Mouse (Mus musculus) C2C12 (cell line): ENCODE measurements around the gene Slc46a3. TPM values are rescaled to one million over a fixed set of nuclear protein-coding genes. Genes with fewer than 3 reads are reported as not detected.

Experiments used
- H3K27me3 ChIP-seq: one replicate; pipeline ENCODE4 v1.6.1; 2011; ENCODE audit not compliant: control insufficient read depth, insufficient read depth, insufficient read length
- H3K36me3 ChIP-seq: one replicate; pipeline ENCODE4 v1.6.1; 2011; ENCODE audit not compliant: control insufficient read depth, insufficient read depth
- H3K4me3 ChIP-seq: one replicate; pipeline ENCODE4 v1.5.1; 2011; ENCODE audit warnings: mild to moderate bottlenecking, control low read depth; ENCODE audit not compliant: poor library complexity, insufficient read depth, severe bottlenecking
- H3K79me2 ChIP-seq: one replicate; pipeline ENCODE4 v1.6.1; 2011; ENCODE audit not compliant: control insufficient read depth, insufficient read depth
- H3K79me3 ChIP-seq: one replicate; pipeline ENCODE4 v1.6.1; 2011; ENCODE audit warnings: low read depth, control low read depth
- H3ac ChIP-seq: one replicate; pipeline ENCODE3; 2011; ENCODE audit warnings: low read depth; ENCODE audit not compliant: control insufficient read depth, insufficient read length
- CEBPB ChIP-seq: IDR thresholded peaks from one replicate; pipeline ENCODE4 v1.6.1; 2011; ENCODE audit warnings: low read depth, mild to moderate bottlenecking, control low read depth, moderate library complexity
- CTCF ChIP-seq: IDR thresholded peaks from one replicate; pipeline ENCODE4 v1.5.1; 2011; ENCODE audit not compliant: control insufficient read depth, insufficient read depth, insufficient read length
- FOSL1 ChIP-seq: IDR thresholded peaks from one replicate; pipeline ENCODE4 v1.8.0; 2011; ENCODE audit warnings: mild to moderate bottlenecking, low read length; ENCODE audit not compliant: poor library complexity, insufficient read depth, severe bottlenecking
- MAX ChIP-seq: IDR thresholded peaks from one replicate; pipeline ENCODE4 v1.6.1; 2011; ENCODE audit warnings: mild to moderate bottlenecking, control low read depth
- MYOD1 ChIP-seq: IDR thresholded peaks from one replicate; pipeline ENCODE4 v1.6.1; 2011; ENCODE audit warnings: low read depth; ENCODE audit not compliant: control insufficient read depth, insufficient read length
- MYOG ChIP-seq: IDR thresholded peaks from one replicate; pipeline ENCODE4 v1.6.1; 2011; ENCODE audit not compliant: control insufficient read depth, insufficient read length; ENCODE audit errors: extremely low read depth
- USF1 ChIP-seq: IDR thresholded peaks from one replicate; pipeline ENCODE4 v1.6.1; 2011; ENCODE audit warnings: low read depth, mild to moderate bottlenecking, control low read depth, moderate library complexity
- polyA plus RNA-seq: library from polyadenylated mRNA; unstranded; fragments of >200 nt; fragmentation: generic; extraction: Trizol; gene quantifications from one replicate; pipeline ENCODE4 v1.2.1, GENCODE M21; 2012; ENCODE audit warnings: missing spikeins

The Slc46a3 gene
- polyA plus RNA-seq, 1 experiment: 0.23 TPM

DNA sequence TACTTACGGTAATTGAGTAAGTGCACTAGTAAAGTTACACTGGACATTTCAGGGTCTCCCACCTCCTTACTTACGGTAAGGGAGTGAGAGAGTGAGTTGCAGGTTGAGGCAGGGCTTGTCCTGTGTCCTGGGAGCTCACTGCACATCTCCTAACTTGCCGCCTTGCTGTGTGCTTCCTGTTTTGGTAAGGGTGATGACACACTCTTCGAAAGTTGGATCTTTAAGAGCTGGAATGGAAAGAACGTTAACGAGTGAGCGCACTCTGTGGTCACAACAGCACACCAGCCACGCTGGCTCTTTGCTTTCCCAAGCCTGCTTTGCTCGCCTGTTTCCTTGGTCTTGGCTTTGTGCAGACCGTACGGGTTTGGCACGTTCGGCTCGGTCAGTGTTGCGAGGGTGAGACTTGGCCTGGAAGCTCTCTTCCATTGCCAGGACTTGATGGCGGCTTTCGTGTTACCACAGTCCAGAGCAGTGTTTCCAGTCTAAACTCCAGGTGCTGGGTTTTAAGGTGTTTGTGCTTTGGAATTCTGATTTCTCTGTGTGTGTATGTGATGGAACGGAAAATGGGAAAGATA lies 20.0 kb downstream of the Slc46a3 start:
- Histone ChIP-seq H3K36me3 (peaks cover 91% of the 10 kb centered on the region), H3K4me3 (no peak overlapping the region), H3ac (no peak overlapping the region), H3K79me2 (no peaks in the 10 kb centered on the region), H3K79me3 (peaks cover 2% of the 10 kb centered on the region), H3K27me3 (peaks cover 4% of the 10 kb centered on the region)
- TF ChIP-seq MYOG (no peak), USF1 (no peak), FOSL1 (no peak), MYOD1 (no peak), CEBPB (no peak), MAX (no peak), CTCF (no peak)

DNA sequence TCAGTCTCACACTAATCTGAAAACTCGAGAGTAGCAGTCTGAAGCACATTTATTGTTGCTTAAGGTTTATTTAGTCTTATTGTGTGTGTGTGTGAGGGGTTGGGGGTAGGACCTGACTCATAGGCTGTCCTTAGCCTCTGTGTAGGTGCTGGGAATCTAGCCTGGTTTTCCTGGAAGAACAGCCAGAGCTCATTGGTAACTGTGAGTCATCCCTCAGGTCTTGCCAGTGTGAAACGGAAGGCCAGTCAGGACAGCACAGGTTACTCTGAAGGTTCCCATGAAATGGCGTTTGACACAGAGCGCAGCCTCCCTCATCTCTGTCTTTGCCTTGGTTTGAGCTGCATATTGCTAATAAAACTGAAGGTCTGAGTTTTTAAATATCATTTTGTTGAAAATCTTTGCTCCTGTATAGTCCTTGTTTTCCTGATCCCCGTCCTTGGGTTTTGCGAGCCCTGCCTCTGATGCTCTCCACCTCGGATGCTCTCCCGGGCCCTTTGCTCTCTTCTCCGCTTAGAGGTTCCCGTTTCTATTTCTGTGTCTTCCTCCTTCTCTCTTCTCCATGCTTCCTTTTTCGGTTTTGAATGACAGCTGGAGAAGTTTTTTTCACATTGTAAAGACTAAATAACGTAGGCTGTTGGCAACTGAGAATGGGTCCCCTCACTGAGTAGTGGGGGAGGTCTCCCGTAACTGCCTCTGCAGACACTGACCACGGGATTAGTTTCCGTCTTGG lies 23.4 kb downstream of the Slc46a3 start:
- peaks cover 4% of the 10 kb centered on the region for H3K27me3 ChIP-seq
- H3K79me3 ChIP-seq: peaks cover 11% of the 10 kb centered on the region
- TF ChIP-seq USF1: no peak
- no peak for TF ChIP-seq CTCF
- TF ChIP-seq MAX: no peak
- TF ChIP-seq FOSL1: no peak
- TF ChIP-seq MYOG: no peak
- TF ChIP-seq CEBPB: no peak
- TF ChIP-seq MYOD1: no peak
- H3K36me3 ChIP-seq: peaks cover 86% of the 10 kb centered on the region
- peaks cover 28% of the 10 kb centered on the region for H3K79me2 ChIP-seq
- H3ac ChIP-seq: no peak overlapping the region
- no peak overlapping the region for H3K4me3 ChIP-seq

DNA sequence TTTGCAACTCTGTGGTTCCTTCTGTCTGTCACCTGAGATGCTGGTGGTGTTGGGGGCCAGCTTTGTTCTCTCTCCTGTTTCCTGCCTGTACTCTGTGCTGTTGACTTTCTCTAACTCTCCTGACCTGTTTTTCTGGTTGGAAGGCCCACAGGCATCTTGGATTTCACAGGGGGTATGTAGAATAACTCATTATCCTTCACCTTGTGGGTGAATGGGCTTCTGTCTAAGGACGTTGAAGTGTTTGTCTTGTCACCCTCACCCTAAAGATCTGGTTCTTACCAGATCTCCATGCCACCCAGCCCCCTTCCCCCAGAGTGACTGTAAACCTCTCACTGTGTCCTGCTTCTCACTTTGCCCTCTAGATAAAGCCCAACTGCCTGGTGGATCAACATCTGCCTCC lies 24.3 kb downstream of the Slc46a3 start:
- Histone ChIP-seq H3K79me2 (peaks cover 33% of the 10 kb centered on the region), H3ac (no peak overlapping the region), H3K27me3 (peaks cover 1% of the 10 kb centered on the region), H3K79me3 (peaks cover 17% of the 10 kb centered on the region), H3K36me3 (peaks cover 84% of the 10 kb centered on the region), H3K4me3 (no peak overlapping the region)
- TF ChIP-seq MYOD1 (no peak), MYOG (no peak), USF1 (no peak), FOSL1 (no peak), MAX (no peak), CTCF (no peak), CEBPB (no peak)

DNA sequence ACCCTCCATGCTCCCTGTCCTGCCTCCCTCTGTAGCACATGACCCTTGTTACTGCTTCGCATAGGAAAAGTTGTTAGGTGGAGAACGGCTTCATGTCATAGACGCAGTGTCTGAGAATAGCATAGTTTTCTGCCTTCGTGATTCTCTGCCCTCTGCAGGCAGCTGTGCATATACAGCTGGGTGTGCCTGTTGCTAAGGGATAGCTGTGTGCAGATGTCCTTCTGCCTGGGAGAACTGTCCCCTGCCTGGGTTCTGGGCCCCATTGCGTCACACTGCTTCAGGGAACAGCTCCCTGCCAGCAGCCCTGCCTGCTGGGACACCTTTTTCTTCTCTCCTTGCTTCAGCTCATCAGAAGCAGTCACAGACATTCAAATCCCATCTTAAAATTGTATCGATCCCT lies 25.0 kb downstream of the Slc46a3 start:
- H3K79me3 ChIP-seq: peaks cover 22% of the 10 kb centered on the region
- TF ChIP-seq MAX: no peak
- no peaks in the 10 kb centered on the region for H3K27me3 ChIP-seq
- no peak overlapping the region for H3K4me3 ChIP-seq
- H3ac ChIP-seq: no peak overlapping the region
- H3K79me2 ChIP-seq: peaks cover 38% of the 10 kb centered on the region
- peaks cover 85% of the 10 kb centered on the region for H3K36me3 ChIP-seq

GRCm38 (mm10) chr5:147868674-147869073 lies 25.9 kb downstream of the Slc46a3 start:
- Histone ChIP-seq H3K79me2 (peaks cover 47% of the 10 kb centered on the region), H3K4me3 (no peak overlapping the region), H3ac (no peak overlapping the region), H3K27me3 (no peaks in the 10 kb centered on the region), H3K79me3 (peaks cover 25% of the 10 kb centered on the region), H3K36me3 (peaks cover 86% of the 10 kb centered on the region)
- TF ChIP-seq MAX (no peak), CEBPB (no peak), MYOD1 (no peak), MYOG (no peak), CTCF (no peak), USF1 (no peak), FOSL1 (no peak)
